Mouse (Mus musculus): ENCODE data around the gene Srgap3.

DNA sequence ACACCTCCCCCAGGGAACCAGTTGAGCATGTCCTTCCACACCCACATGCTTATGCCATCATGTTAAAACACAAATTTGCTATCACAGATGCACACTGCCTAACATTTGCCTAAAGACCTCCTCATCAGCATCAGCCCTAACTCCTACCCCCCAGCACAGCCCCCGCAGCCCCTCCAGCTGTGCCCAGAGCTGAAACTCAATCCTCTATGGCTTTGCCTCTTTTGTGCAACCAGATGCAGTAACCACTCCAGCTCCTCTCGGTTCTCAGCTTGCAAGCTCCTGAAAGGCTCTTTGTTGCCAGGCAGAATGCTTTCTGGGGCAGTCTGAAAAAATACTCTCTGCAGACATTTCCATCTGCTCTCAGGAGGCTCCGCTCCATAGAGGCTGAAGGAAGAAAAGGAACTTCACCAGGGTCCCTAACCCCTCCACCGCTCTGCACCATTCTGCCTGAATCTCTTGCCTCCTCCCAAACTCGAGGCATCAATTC is 67.0 kb downstream of the Srgap3 start:
- TF ChIP-seq CTCF (IDR thresholded peaks at IDR 0.05; ENCODE audit: low read depth) (no peak), EP300 (IDR thresholded peaks at IDR 0.05; ENCODE audit: low read depth) (no peak)

Measured in liver, postnatal 0 days (tissue).